Comparison of ENCODE assay signal across 13 mouse cellular contexts in the genomic region with DNA sequence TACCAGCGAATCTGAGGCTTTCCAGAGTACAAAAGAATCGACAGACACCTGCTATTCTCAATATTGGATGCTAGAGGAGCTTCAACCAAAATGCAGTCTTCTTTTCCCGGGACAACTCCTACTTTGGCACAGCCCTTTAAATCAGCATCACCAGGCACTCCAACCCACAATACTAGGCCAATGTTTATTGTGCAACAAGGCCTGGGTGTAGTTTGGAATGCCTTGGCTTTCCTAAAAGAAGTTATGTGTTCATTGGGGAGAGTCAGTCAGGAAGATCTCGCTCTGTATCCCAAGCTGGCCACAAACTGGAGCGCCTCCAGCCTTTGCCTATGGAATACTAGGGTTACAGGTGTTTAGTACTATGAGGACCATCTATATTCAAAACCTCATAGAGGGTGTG. TPM values are rescaled to one million over a fixed set of nuclear protein-coding genes. Genes with fewer than 3 reads are reported as not detected.
A peak's percentile ranks its signal among the peaks of the same experiment; 100 is the strongest.
DNase-seq lines count a peak whose midpoint lies in the region; ATAC-seq and TF ChIP-seq lines count a peak whose summit lies in the region.
"Had no signal": no experiment of that assay in that cellular context is flagged by ENCODE, and none has a peak within 500 bp of the region (broad histone marks: within the 10 kb centered on the region; RNA-seq: fewer than 3 reads in every experiment).

No protein-coding gene starts in this region.

- H3K27me3 ChIP-seq in heart, embryonic 11.5 days (ENCODE audit: control insufficient read depth, insufficient read depth, low read length), result no peaks in the 10 kb centered on the region
- no peaks in the 10 kb centered on the region for H3K27me3 ChIP-seq in G1E (ENCODE audit: insufficient read depth, low read length)
- H3K27me3 ChIP-seq in midbrain, embryonic 11.5 days (ENCODE audit: control insufficient read depth, insufficient read depth, low read length), result no peaks in the 10 kb centered on the region
- H3K27me3 ChIP-seq: forebrain, embryonic 15.5 days; heart, embryonic 15.5 days; lung, embryonic 15.5 days had no signal

- TF ChIP-seq POLR2A in lung, adult 2 months (IDR thresholded peaks at IDR 0.05; ENCODE audit: borderline replicate concordance, extremely low read depth, low read depth, low read length), result no peak

- H3K9me3 ChIP-seq in heart, embryonic 11.5 days (replicated peaks; ENCODE audit: control insufficient read depth, low read length), result no peaks in the 10 kb centered on the region
- no peaks in the 10 kb centered on the region for H3K9me3 ChIP-seq in G1E (replicated peaks)
- no peaks in the 10 kb centered on the region for H3K9me3 ChIP-seq in midbrain, embryonic 11.5 days (ENCODE audit: control insufficient read depth, low read length)
- H3K9me3 ChIP-seq: forebrain, embryonic 15.5 days; heart, embryonic 15.5 days; lung, embryonic 15.5 days had no signal

- peaks cover 5% of the 10 kb centered on the region; the same call in 1 of the 2 replicates for H3K36me3 ChIP-seq in heart, embryonic 11.5 days (ENCODE audit: control insufficient read depth, insufficient read depth, low read length)
- peaks cover 19% of the 10 kb centered on the region for H3K36me3 ChIP-seq in G1E (replicated peaks)
- H3K36me3 ChIP-seq in midbrain, embryonic 11.5 days (ENCODE audit: control insufficient read depth, insufficient read depth, low read length), result no peaks in the 10 kb centered on the region
- H3K36me3 ChIP-seq: forebrain, embryonic 15.5 days; heart, embryonic 15.5 days; lung, embryonic 15.5 days had no signal

- H3K27ac ChIP-seq in heart, embryonic 11.5 days (ENCODE audit: low read depth, low read length), result no peak overlapping the region
- no peak overlapping the region for H3K27ac ChIP-seq in left cerebral cortex, adult 2 months
- no peak overlapping the region for H3K27ac ChIP-seq in midbrain, embryonic 11.5 days (ENCODE audit: low read depth, low read length)
- H3K27ac ChIP-seq: lung, embryonic 15.5 days had no signal

- 90% methylated on average over 5 of the region's 5 CpGs for WGBS in heart, embryonic 11.5 days (ENCODE audit: insufficient replicate concordance)
- 63% methylated on average over 5 of the region's 5 CpGs for WGBS in lung, adult 2 months
- 88% methylated on average over 5 of the region's 5 CpGs for WGBS in midbrain, embryonic 11.5 days

- intact Hi-C loops in left cerebral cortex, adult 2 months (cut with DNase I), result no loop called here

- peak; percentile 13 for DNase-seq in heart, adult 8-10 months (ENCODE audit: low spot score)
- peak; percentile 31 for DNase-seq in 3T3-L1 (ENCODE audit: low read depth, low spot score)
- DNase-seq in G1E (ENCODE audit: low spot score), result no peak
- DNase-seq in lung, adult 2 months, result peak; percentile 40
- DNase-seq in left cerebral cortex, adult 2 months (ENCODE audit: extremely low spot score in 1 of 2, low spot score in 2 of 2), result no peak
- no peak for DNase-seq in midbrain, embryonic 11.5 days (ENCODE audit: low spot score, missing footprints)
- DNase-seq: cerebellum, adult 8-10 months; kidney, postnatal 10 days; thymus, postnatal 14 days had no signal

- H3K4me2 ChIP-seq in heart, embryonic 11.5 days, result no peak overlapping the region
- no peak overlapping the region for H3K4me2 ChIP-seq in midbrain, embryonic 11.5 days

- H3K4me3 ChIP-seq in heart, embryonic 11.5 days (ENCODE audit: low read depth, low read length), result no peak overlapping the region; the same call in 1 of the 2 replicates
- H3K4me3 ChIP-seq in G1E (ENCODE audit: low read depth, low read length), result peak overlapping the region; percentile 76; the same call in 1 of the 2 replicates
- H3K4me3 ChIP-seq in lung, adult 2 months (replicated peaks; ENCODE audit: extremely low read depth, low read depth, low read length), result no peak overlapping the region
- no peak overlapping the region for H3K4me3 ChIP-seq in left cerebral cortex, adult 2 months
- no peak overlapping the region for H3K4me3 ChIP-seq in midbrain, embryonic 11.5 days (ENCODE audit: low read depth, low read length)

- no peak overlapping the region for H3K9ac ChIP-seq in heart, embryonic 11.5 days (ENCODE audit: low read depth, low read length)
- H3K9ac ChIP-seq in midbrain, embryonic 11.5 days (ENCODE audit: low read length), result no peak overlapping the region

- no peak for TF ChIP-seq CTCF in G1E (IDR thresholded peaks at IDR 0.05; ENCODE audit: low read depth, low read length)
- no peak for TF ChIP-seq CTCF in lung, adult 2 months (IDR thresholded peaks at IDR 0.05; ENCODE audit: insufficient read depth, low read length)
- no peak for TF ChIP-seq CTCF in left cerebral cortex, adult 2 months (IDR thresholded peaks at IDR 0.05)

- H3K4me1 ChIP-seq in heart, embryonic 11.5 days (ENCODE audit: control insufficient read depth, insufficient read depth, low read length), result peaks cover 4% of the 10 kb centered on the region; the same call in 1 of the 2 replicates
- peaks cover 71% of the 10 kb centered on the region for H3K4me1 ChIP-seq in G1E (ENCODE audit: insufficient read depth, low read depth, low read length)
- peaks cover 10% of the 10 kb centered on the region for H3K4me1 ChIP-seq in lung, adult 2 months (ENCODE audit: control insufficient read depth, insufficient read depth, low read length)
- H3K4me1 ChIP-seq in midbrain, embryonic 11.5 days (ENCODE audit: control insufficient read depth, insufficient read depth, low read length), result 0 out of 2 replicates have a peak, but pooled peaks cover 2% of the 10 kb centered on the region

- no peak for ATAC-seq in heart, embryonic 11.5 days (replicated peaks; ENCODE audit: insufficient number of reproducible peaks, low FRiP score, low TSS enrichment)
- ATAC-seq in G1E (ENCODE audit: extremely low read depth, insufficient number of reproducible peaks, low FRiP score, poor library complexity, severe bottlenecking), result no peak
- no peak for ATAC-seq in midbrain, embryonic 11.5 days (ENCODE audit: low FRiP score)
- ATAC-seq: forebrain, embryonic 15.5 days had no signal

RNA-seq across cellular contexts. Expression of a gene that starts 1.5 kb away (rescaled TPM):
- total RNA-seq in heart, adult 8-10 months (2022), result 10 to 100 TPM; 17.6 to 19.6 (median 18.6) TPM
- 38.1 and 48.6 TPM in 2 replicates for polyA plus RNA-seq in heart, embryonic 11.5 days (2014; fragmentation: Nextera tagmentation; extraction: Ambion mirVana)
- total RNA-seq in G1E (2014; fragmentation: Nextera tagmentation) (169 and 179 TPM in 2 replicates), G1E (2017) (33.7 and 35.3 TPM in 2 replicates)
- polyA plus RNA-seq in G1E (2012), result 114 and 126 TPM in 2 replicates
- 30.2 and 34.9 TPM in 2 replicates for polyA plus RNA-seq in lung, adult 2 months (2012; rRNA removed)
- total RNA-seq in left cerebral cortex, adult 2 months (2021), result 10 to 100 TPM; 90.6 to 93.6 TPM
- 28.8 and 31.1 TPM in 2 replicates for polyA plus RNA-seq in midbrain, embryonic 11.5 days (2014; fragmentation: Nextera tagmentation; extraction: Ambion mirVana)

Comparison
In these comparisons a context has a peak if more than half of its experiments do, and no peak if none do; other contexts are left out.
1. DNase-seq: peak in heart, adult 8-10 months (single experiment), 3T3-L1 (single experiment) and lung, adult 2 months (single experiment); none in G1E (single experiment), left cerebral cortex, adult 2 months (0 of 2) and midbrain, embryonic 11.5 days (single experiment).